Mouse (Mus musculus): ENCODE results near the gene Lif.
A peak's percentile ranks its signal among the peaks of the same experiment; 100 is the strongest.

The Lif gene

GRCm38 (mm10) chr11:4231435-4231834 is 25.9 kb upstream of the Lif start:
- no peak for DNase-seq (ENCODE audit: low spot score)

GRCm38 (mm10) chr11:4232644-4233043 is 24.7 kb upstream of the Lif start:
- DNase-seq (ENCODE audit: low spot score), result no peak

GRCm38 (mm10) chr11:4235052-4235655 is 22.2 kb upstream of the Lif start:
- DNase-seq (ENCODE audit: low spot score), result no peak

- DNase-seq (ENCODE audit: low spot score), result no peak
Observed at GRCm38 (mm10) chr11:4235665-4236545, 21.5 kb upstream of the Lif start, which contains the start of gene Osm. Gene Osm (plus strand): TSS chr11:4236420.

- no peak for DNase-seq (ENCODE audit: low spot score)
Observed at GRCm38 (mm10) chr11:4236546-4237067, 20.8 kb upstream of the Lif start.

GRCm38 (mm10) chr11:4237389-4237912 is 19.9 kb upstream of the Lif start:
- no peak for DNase-seq (ENCODE audit: low spot score)

GRCm38 (mm10) chr11:4238167-4238566 is 19.2 kb upstream of the Lif start:
- DNase-seq (ENCODE audit: low spot score), result no peak

GRCm38 (mm10) chr11:4239691-4240090 is 17.7 kb upstream of the Lif start:
- no peak for DNase-seq (ENCODE audit: low spot score)

- DNase-seq (ENCODE audit: low spot score), result no peak
Observed at GRCm38 (mm10) chr11:4240151-4240550, 17.2 kb upstream of the Lif start.

- no peak for DNase-seq (ENCODE audit: low spot score)
Observed at GRCm38 (mm10) chr11:4241180-4241579, 16.2 kb upstream of the Lif start.

GRCm38 (mm10) chr11:4246126-4246525 is 11.2 kb upstream of the Lif start:
- no peak for DNase-seq (ENCODE audit: low spot score)

- no peak for DNase-seq (ENCODE audit: low spot score)
Observed at GRCm38 (mm10) chr11:4246623-4247022, 10.7 kb upstream of the Lif start.

GRCm38 (mm10) chr11:4247201-4247959 is 10.0 kb upstream of the Lif start:
- no peak for DNase-seq (ENCODE audit: low spot score)

- DNase-seq (ENCODE audit: low spot score), result no peak
Observed at GRCm38 (mm10) chr11:4249151-4249550, 8.2 kb upstream of the Lif start.

- no peak for DNase-seq (ENCODE audit: low spot score)
Observed at GRCm38 (mm10) chr11:4250290-4250689, 7.1 kb upstream of the Lif start.

GRCm38 (mm10) chr11:4251376-4251775 is 6.0 kb upstream of the Lif start:
- no peak for DNase-seq (ENCODE audit: low spot score)

- no peak for DNase-seq (ENCODE audit: low spot score)
Observed at GRCm38 (mm10) chr11:4252886-4253285, 4.5 kb upstream of the Lif start.

- DNase-seq (ENCODE audit: low spot score), result no peak
Observed at GRCm38 (mm10) chr11:4257756-4258155, 399 bp downstream of the Lif start.

GRCm38 (mm10) chr11:4258657-4259082 is 1.3 kb downstream of the Lif start:
- peak; percentile 24 for DNase-seq (ENCODE audit: low spot score)

- DNase-seq (ENCODE audit: low spot score), result no peak
Observed at GRCm38 (mm10) chr11:4260463-4261187, 3.3 kb downstream of the Lif start.

GRCm38 (mm10) chr11:4261188-4261494 is 3.8 kb downstream of the Lif start:
- no peak for DNase-seq (ENCODE audit: low spot score)

GRCm38 (mm10) chr11:4261969-4262368 is 4.6 kb downstream of the Lif start:
- no peak for DNase-seq (ENCODE audit: low spot score)

All from ovary, adult 18-20 months (tissue).